Mouse (Mus musculus): Measurements from ENCODE around the gene Ncs1. TPM values are rescaled to one million over a fixed set of nuclear protein-coding genes. Genes with fewer than 3 reads are reported as not detected.

The Ncs1 gene
- 43.0 and 47.2 TPM in 2 replicates for polyA plus RNA-seq (2012; rRNA removed)

DNA sequence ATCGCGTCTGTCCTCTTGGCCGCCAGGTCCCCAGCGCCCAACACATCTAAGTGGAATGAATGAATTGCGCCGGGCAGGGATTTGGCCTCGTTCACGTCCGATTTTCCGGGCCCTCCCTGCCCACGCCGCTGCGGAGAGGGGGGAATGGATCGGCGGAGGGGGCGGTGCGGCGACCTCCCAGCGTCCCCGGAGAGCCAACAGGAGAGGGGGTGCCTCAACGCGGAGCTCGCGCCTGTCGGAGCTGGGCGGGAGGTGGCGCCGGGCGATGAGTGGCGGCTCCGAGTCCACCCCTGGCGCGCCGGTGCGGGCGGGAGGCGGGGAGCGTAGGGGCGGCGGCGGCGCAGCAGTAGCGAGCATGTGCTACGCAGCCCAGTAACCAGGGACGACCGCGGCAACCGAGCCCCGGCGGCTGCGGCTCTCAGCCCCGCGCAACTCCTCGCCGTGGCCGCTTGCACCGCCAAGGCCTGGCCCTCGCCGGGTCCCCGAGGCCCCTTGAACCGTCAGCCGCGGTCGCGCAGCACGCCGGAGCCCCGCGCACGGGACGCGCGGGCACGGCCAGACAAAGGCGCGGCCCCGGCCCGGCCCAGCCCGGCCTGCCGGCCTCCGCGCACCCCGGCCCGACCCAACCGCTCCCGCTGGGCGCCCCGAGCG is at the start of gene Ncs1:
TSS of gene Ncs1 (plus strand) at position 333 of the 651 bp plus-strand sequence.

DNA sequence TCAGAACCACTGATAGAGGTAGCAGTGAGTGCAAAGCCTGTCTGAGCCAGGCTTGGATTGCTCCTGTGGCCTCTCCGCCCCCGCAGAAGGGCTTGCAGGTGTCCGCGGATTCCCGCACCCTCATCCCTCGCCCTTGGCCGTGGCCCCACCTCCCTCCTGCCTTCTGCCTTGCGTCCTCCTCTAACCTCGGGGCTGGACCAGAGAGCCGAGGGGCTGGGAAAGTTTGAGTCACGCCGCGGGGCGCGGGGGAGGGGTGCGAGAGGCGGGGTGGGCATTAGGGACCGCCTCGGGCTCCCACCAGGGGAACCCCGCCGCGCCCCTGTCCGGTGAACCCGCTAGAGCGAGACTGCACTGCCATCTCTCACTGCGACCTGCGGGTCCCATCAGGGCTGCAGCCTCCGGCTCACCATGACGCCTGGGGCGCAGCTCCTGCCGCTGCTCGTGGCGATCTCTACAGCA is 68.4 kb downstream of the Ncs1 start, which contains the start of gene Hmcn2:
TSS of gene Hmcn2 (plus strand) at position 409 of the 459 bp plus-strand sequence.

Other genes with a start within 250 kb of the Ncs1 start
- 32.9 and 41.8 TPM in 2 replicates for gene Fnbp1, start 103.8 kb upstream of the Ncs1 start, polyA plus RNA-seq (2012; rRNA removed)
- 27.6 and 30.1 TPM in 2 replicates for gene Gpr107, start 93.5 kb upstream of the Ncs1 start, polyA plus RNA-seq (2012; rRNA removed)
- 0.65 and 0.78 TPM in 2 replicates for gene Hmcn2, start 68.6 kb downstream of the Ncs1 start, polyA plus RNA-seq (2012; rRNA removed)
- 5.7 and 8.9 TPM in 2 replicates for gene Ass1, start 224.4 kb downstream of the Ncs1 start, polyA plus RNA-seq (2012; rRNA removed)

Measured in central nervous system, embryonic 14 days (tissue).